Mouse (Mus musculus) midbrain, embryonic 16.5 days (tissue): Measurements from ENCODE around the gene Col5a1. TPM values are rescaled to one million over a fixed set of nuclear protein-coding genes. Genes with fewer than 3 reads are reported as not detected.

Source experiments
- ATAC-seq: fragments of 200-750 bp; cut with Nextera tagmentation; 2 replicates; pipeline ENCODE4 v1.8.0; 2017; ENCODE audit warnings: moderate TSS enrichment
- H3K27ac ChIP-seq: fragments of 300-500 bp; sonication (generic); 2 replicates; pipeline ENCODE4 v1.5.1; 2014; ENCODE audit warnings: mild to moderate bottlenecking, low read length, mixed read lengths
- H3K27me3 ChIP-seq: fragments of 300-500 bp; sonication (generic); 2 replicates; pipeline ENCODE4 v1.6.1; 2014; ENCODE audit warnings: low read depth, low read length, mixed read lengths; ENCODE audit not compliant: control insufficient read depth, insufficient read depth
- H3K36me3 ChIP-seq: fragments of 300-500 bp; sonication (generic); 2 replicates; pipeline ENCODE4 v1.6.1; 2014; ENCODE audit warnings: mild to moderate bottlenecking, low read length, moderate library complexity, mixed read lengths; ENCODE audit not compliant: control insufficient read depth, insufficient read depth
- H3K4me1 ChIP-seq: fragments of 300-500 bp; sonication (generic); 2 replicates; pipeline ENCODE4 v1.6.1; 2014; ENCODE audit warnings: mild to moderate bottlenecking, low read length, mixed read lengths; ENCODE audit not compliant: control insufficient read depth, insufficient read depth
- H3K4me2 ChIP-seq: fragments of 300-500 bp; sonication (generic); 2 replicates; pipeline ENCODE4 v1.6.1; 2014; ENCODE audit warnings: mild to moderate bottlenecking, low read length, mixed read lengths
- H3K4me3 ChIP-seq: fragments of 300-500 bp; sonication (generic); 2 replicates; pipeline ENCODE4 v1.5.1; 2014; ENCODE audit warnings: low read depth, mild to moderate bottlenecking, low read length, moderate library complexity, mixed read lengths
- H3K9ac ChIP-seq: fragments of 300-500 bp; sonication (generic); 2 replicates; pipeline ENCODE4 v1.6.1; 2014; ENCODE audit warnings: low read depth, low read length, mixed read lengths
- H3K9me3 ChIP-seq: fragments of 300-500 bp; sonication (generic); replicated peaks from 2 replicates; pipeline ENCODE4 v1.6.1; 2014; ENCODE audit warnings: mild to moderate bottlenecking, low read length, mixed read lengths; ENCODE audit not compliant: control insufficient read depth, poor library complexity, severe bottlenecking
- WGBS: fragments of 180-500 bp; shearing (Covaris S2); extraction: QIAGEN DNeasy Blood & Tissue Kit; methylation state at CpG from one replicate; pipeline ENCODE4 v1.1.7; 2014; 5-methylcytosine and 5-hydroxymethylcytosine counted together
- polyA plus RNA-seq: library from polyadenylated mRNA; unstranded; fragments of >200 nt; fragmentation: Nextera tagmentation; extraction: Ambion mirVana; gene quantifications from 2 replicates; pipeline ENCODE4 v1.2.1, GENCODE M21; 2015

Gene Col5a1
- polyA plus RNA-seq, 1 experiment from 2014 or later, result 5.9 TPM

DNA sequence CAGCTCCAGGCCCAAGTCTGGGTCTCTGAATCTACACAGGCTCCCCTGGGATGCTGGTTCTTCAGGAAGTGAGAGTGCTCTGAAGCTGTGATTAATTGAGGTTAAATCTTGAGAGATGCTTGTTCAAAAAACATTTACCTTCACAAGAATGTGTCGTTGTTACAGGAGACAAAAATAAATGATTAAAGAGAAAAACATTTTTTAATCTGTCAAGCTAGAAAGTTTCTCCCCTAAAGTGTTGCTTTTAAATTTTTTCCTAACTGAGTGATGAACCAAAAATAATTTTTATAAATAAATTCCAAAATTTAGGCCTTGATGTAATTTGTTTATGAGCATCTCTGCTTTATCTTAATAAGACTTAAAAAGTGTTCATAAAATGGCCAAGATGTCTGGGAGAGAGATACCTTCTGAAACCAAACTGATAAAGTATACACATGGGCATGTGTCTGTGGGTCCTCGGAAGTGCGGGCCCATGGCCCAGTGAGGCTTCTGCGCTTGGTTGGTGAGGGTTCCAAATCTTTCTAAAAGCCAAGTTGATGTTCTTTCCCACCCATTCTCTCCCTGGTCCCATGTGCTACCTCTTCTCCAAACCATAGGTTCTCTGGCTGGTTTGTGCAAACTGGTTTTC, 177.6 kb downstream of the Col5a1 start:
- no peak overlapping the region for H3K27ac ChIP-seq
- no peaks in the 10 kb centered on the region for H3K9me3 ChIP-seq
- no peaks in the 10 kb centered on the region for H3K36me3 ChIP-seq
- no peak for ATAC-seq
- no peak overlapping the region for H3K9ac ChIP-seq
- H3K4me2 ChIP-seq, result no peak overlapping the region
- H3K4me3 ChIP-seq, result no peak overlapping the region
- 0 out of 2 replicates have a peak, but pooled peaks cover 4% of the 10 kb centered on the region for H3K4me1 ChIP-seq
- H3K27me3 ChIP-seq, result no peaks in the 10 kb centered on the region
- WGBS, result 93% methylated on average over 4 of the region's 4 CpGs

DNA sequence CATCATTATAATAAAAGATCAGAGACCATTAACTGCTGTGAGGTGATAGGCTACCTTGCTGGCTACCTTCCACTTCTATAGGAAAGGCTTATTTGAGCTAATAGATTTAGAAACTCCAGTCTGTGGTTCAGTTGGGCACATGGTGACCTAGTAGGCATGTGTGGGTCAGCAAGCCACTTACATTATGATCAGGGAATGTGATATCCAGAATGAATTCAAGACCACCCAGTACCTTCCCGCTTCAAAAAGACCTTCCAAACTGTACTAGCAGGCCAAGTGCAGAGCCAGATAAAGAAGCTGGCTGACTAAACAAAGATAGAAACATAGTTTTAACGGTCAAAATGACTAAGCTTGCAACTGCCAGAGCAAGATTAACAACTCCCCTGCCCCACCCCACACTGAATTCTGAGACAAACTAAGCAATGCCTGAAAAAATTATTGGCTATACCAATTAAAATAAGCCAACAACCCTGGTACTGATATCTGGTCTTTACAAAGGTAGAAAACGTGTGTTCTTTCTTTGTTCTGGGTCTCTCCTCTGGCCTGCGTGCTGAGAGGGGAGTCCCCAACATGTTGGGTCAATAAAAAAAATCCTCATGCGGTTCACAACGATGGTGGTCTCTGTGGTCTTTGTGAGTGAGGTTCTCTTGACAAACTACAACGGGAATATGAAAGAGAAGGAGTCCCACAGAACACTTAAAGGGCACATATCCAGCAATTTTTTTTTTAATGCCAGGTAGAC, 178.3 kb downstream of the Col5a1 start:
- Histone ChIP-seq H3K9me3 (no peaks in the 10 kb centered on the region), H3K36me3 (no peaks in the 10 kb centered on the region), H3K4me2 (no peak overlapping the region), H3K9ac (no peak overlapping the region), H3K27me3 (no peaks in the 10 kb centered on the region), H3K4me3 (no peak overlapping the region), H3K4me1 (0 out of 2 replicates have a peak, but pooled peaks cover 4% of the 10 kb centered on the region), H3K27ac (no peak overlapping the region)
- no peak for ATAC-seq
- 85% methylated on average over 7 of the region's 7 CpGs for WGBS

DNA sequence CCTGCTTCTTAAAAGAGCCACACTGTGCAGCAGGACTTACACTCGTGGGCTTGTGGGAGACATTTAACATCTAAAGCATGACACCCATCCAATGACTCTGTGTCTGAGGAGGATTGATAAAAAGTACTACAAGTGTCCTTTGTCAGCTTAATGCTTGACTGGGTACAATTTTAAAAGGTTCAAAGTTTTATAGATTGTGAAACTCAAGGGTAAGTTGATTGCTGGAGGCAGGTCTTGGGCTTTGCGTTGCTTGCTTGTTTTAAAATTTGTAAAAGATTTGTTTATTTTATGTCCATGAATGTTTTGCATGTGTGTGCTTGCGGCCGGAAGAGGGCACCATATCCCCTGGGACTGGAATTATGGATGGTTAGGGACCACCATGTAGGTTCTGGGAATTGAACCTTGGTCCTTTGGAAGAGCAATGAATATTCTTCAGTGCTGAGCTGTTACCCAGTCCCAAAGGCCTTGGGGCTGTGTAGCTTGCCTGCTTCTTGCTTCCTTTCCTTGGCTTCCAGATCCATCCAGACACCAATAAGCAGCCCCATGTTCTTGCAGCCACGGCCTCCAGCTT, 178.9 kb downstream of the Col5a1 start:
- Histone ChIP-seq H3K4me2 (no peak overlapping the region), H3K4me3 (no peak overlapping the region), H3K27ac (no peak overlapping the region), H3K36me3 (no peaks in the 10 kb centered on the region), H3K9ac (no peak overlapping the region), H3K27me3 (no peaks in the 10 kb centered on the region), H3K9me3 (no peaks in the 10 kb centered on the region), H3K4me1 (0 out of 2 replicates have a peak, but pooled peaks cover 4% of the 10 kb centered on the region)
- ATAC-seq, result no peak
- WGBS, result 84% methylated on average over 5 of the region's 5 CpGs

DNA sequence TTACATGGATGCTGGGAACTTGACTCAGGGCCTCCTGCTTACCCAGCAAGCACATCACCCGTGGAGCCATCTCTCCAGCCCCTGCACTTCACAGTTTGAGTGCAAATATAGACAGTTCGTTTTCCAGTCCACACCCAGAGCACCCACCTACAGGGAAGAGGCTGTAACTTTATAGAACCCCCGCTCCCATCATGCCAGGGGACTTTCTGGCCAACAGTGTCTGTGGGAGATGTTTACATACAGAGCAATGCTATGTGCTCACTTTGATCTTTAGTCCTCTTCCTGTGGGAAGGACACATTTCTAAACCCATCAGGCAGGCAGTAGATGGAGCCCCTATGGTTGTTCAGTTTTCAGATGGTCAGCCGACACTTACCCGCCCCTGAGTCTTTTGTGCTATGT, 180.5 kb downstream of the Col5a1 start:
- Histone ChIP-seq H3K4me3 (no peak overlapping the region), H3K36me3 (no peaks in the 10 kb centered on the region), H3K27ac (peak overlapping the region; percentile 66), H3K9me3 (no peaks in the 10 kb centered on the region), H3K9ac (no peak overlapping the region), H3K4me1 (0 out of 2 replicates have a peak, but pooled peaks cover 4% of the 10 kb centered on the region), H3K4me2 (no peak overlapping the region), H3K27me3 (no peaks in the 10 kb centered on the region)
- no peak for ATAC-seq
- 67% methylated on average over 5 of the region's 5 CpGs for WGBS

DNA sequence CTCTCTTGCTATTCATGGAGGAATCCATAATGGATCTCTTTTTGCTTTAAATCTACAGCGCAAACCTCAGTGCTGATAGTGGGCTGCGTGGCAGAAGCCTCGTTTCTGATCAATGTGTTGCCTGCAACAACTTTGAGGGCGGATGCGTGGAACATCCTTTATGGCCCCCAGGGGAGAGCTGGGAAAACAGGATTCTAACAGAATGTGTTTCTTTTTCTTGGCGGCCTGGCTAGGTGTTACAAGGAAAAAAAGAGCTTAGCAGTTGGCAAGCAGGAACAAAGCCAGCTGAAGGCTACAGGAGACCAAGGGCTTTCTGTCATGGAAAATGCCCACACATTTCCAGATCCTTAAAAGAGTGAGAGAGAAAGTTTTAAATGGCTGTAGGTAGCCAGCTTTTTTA, 180.9 kb downstream of the Col5a1 start:
- H3K4me2 ChIP-seq, result no peak overlapping the region
- H3K9ac ChIP-seq, result no peak overlapping the region
- 0 out of 2 replicates have a peak, but pooled peaks cover 4% of the 10 kb centered on the region for H3K4me1 ChIP-seq
- H3K36me3 ChIP-seq, result no peaks in the 10 kb centered on the region
- H3K27ac ChIP-seq, result peak overlapping the region; percentile 66
- no peaks in the 10 kb centered on the region for H3K9me3 ChIP-seq
- H3K4me3 ChIP-seq, result no peak overlapping the region
- WGBS, result 55% methylated on average over 6 of the region's 6 CpGs
- ATAC-seq, result no peak
- no peaks in the 10 kb centered on the region for H3K27me3 ChIP-seq

DNA sequence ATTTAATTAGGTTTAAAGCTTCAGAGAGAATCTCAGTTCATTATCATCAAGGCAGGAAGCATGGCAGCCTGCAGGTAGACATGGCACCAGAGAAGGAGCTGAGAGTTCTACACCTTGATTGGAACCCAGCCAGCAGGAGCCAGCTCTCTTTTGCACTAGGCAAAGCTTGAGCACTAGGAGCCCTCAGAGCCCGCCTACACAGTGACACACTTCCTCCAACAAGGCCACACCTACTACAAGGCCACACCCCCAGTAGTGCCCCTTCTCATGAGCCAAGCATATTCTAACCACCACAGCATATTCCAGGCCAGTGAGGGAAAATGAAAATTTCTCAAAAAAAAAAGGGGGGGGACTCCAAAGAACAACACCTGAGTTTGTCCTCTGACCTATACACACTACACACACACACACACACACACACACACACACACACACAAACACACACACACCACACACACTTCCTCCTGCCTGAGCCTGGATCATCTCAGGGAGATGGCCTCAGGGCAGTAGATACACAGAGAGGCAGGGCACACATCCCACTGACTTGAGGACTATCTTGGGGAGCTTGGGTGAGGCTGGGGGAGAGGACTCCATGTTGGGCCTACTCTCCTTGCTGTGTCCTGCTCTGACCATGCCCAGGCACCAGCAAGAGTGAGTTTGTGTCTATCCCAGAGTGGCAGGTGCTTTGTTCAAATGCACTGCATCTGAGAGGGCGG, 181.8 kb downstream of the Col5a1 start:
- H3K9me3 ChIP-seq, result no peaks in the 10 kb centered on the region
- H3K4me2 ChIP-seq, result no peak overlapping the region
- H3K27me3 ChIP-seq, result no peaks in the 10 kb centered on the region
- WGBS, result 75% methylated on average over 2 of the region's 2 CpGs
- H3K27ac ChIP-seq, result peak overlapping the region; percentile 66
- ATAC-seq, result no peak
- no peak overlapping the region for H3K4me3 ChIP-seq
- H3K36me3 ChIP-seq, result no peaks in the 10 kb centered on the region
- no peak overlapping the region for H3K9ac ChIP-seq
- 0 out of 2 replicates have a peak, but pooled peaks cover 4% of the 10 kb centered on the region for H3K4me1 ChIP-seq

DNA sequence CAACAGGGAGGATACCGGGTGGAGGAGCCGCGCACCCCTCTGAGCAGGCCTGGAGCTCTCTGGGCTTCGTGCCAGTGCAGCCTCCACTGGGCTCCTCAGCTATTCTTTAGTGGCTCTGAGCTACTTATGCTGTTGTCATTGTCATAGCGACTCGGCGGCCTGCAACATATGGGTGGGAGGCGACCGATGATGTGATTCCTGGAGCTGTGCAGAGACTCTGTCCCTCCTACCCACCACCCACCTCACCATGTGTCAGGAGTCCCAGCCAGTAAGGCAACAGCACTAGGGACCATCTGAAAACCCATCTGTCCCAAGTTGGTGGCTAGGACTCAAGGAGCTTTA, 182.3 kb downstream of the Col5a1 start:
- no peaks in the 10 kb centered on the region for H3K27me3 ChIP-seq
- no peak overlapping the region for H3K9ac ChIP-seq
- H3K4me3 ChIP-seq, result no peak overlapping the region
- H3K4me2 ChIP-seq, result no peak overlapping the region
- 0 out of 2 replicates have a peak, but pooled peaks cover 4% of the 10 kb centered on the region for H3K4me1 ChIP-seq
- no peak overlapping the region for H3K27ac ChIP-seq
- ATAC-seq, result peak; percentile 28
- H3K36me3 ChIP-seq, result no peaks in the 10 kb centered on the region
- no peaks in the 10 kb centered on the region for H3K9me3 ChIP-seq
- 46% methylated on average over 9 of the region's 9 CpGs for WGBS

DNA sequence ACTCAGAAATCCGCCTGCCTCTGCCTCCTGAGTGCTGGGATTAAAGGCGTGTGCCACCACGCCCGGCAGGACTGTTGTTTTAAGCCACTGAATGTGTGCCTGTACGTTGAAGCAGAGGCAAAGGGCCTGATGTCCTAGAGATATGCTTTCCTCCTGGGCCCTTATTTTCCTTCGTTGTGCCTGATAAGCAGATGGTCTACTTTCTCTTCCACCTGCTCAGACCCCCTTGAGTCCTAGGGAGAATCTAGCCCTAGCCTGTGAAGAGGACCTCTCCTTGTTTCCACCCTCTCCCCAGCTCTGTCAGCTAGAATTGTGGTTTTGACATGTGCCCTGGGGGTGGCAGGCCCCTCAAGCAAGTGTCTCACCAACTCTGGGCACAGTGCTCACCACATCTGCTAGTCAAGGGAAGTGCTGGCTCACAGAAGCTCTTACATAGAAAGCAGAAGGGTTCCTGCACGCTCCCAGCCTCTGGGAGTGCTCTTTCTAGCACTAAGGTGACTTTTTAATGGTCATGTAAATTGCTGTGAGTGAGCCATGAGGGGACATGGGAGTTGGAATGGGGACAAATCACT, 189.5 kb downstream of the Col5a1 start:
- H3K4me2 ChIP-seq, result no peak overlapping the region
- no peak overlapping the region for H3K27ac ChIP-seq
- 85% methylated on average over 7 of the region's 7 CpGs for WGBS
- no peak for ATAC-seq
- H3K27me3 ChIP-seq, result no peaks in the 10 kb centered on the region
- no peak overlapping the region for H3K9ac ChIP-seq
- H3K36me3 ChIP-seq, result no peaks in the 10 kb centered on the region
- H3K9me3 ChIP-seq, result no peaks in the 10 kb centered on the region
- H3K4me1 ChIP-seq, result no peaks in the 10 kb centered on the region
- no peak overlapping the region for H3K4me3 ChIP-seq
